Mouse (Mus musculus) embryo, embryonic 9.5 days (tissue): ENCODE data around the gene Erp29.
"Not testable (repeated sequence)": the region's sequence is repeated elsewhere in the genome, so short reads cannot be mapped to it uniquely, and the experiment has no call there.

Experiments used
- DNase-seq: peaks from one replicate; pipeline ENCODE4 v3.0.0-alpha.2; 2017; ENCODE audit errors: extremely low spot score

Gene Erp29

GRCm38 (mm10) chr5:121452026-121452869, at the start of gene Erp29:
TSS of gene Erp29 (minus strand) at chr5:121452506.
- DNase-seq = peak; percentile 99

GRCm38 (mm10) chr5:121501424-121501996, 49.2 kb upstream of the Erp29 start:
- not testable (repeated sequence) for DNase-seq

- no peak for DNase-seq
Observed at GRCm38 (mm10) chr5:121500719-121501118, 48.4 kb upstream of the Erp29 start.

- no peak for DNase-seq
Observed at GRCm38 (mm10) chr5:121493305-121493704, 41.0 kb upstream of the Erp29 start.

GRCm38 (mm10) chr5:121484801-121485200, 32.5 kb upstream of the Erp29 start:
- no peak for DNase-seq

- peak; percentile 57 for DNase-seq
Observed at GRCm38 (mm10) chr5:121477680-121478079, 25.4 kb upstream of the Erp29 start.

- no peak for DNase-seq
Observed at GRCm38 (mm10) chr5:121476040-121476439, 23.7 kb upstream of the Erp29 start.

- DNase-seq = no peak
Observed at GRCm38 (mm10) chr5:121474610-121475009, 22.3 kb upstream of the Erp29 start.

GRCm38 (mm10) chr5:121472411-121472810, 20.1 kb upstream of the Erp29 start:
- no peak for DNase-seq

- no peak for DNase-seq
Observed at GRCm38 (mm10) chr5:121469566-121469965, 17.3 kb upstream of the Erp29 start.

GRCm38 (mm10) chr5:121463601-121464250, 11.4 kb upstream of the Erp29 start:
- no peak for DNase-seq

- no peak for DNase-seq
Observed at GRCm38 (mm10) chr5:121462967-121463366, 10.7 kb upstream of the Erp29 start.

- DNase-seq = no peak
Observed at GRCm38 (mm10) chr5:121462171-121462502, 9.8 kb upstream of the Erp29 start.

- no peak for DNase-seq
Observed at GRCm38 (mm10) chr5:121461339-121462170, 9.2 kb upstream of the Erp29 start.

GRCm38 (mm10) chr5:121455510-121456265, 3.4 kb upstream of the Erp29 start:
- DNase-seq = no peak

- DNase-seq = no peak
Observed at GRCm38 (mm10) chr5:121454503-121454782, 2.1 kb upstream of the Erp29 start.

- DNase-seq = no peak
Observed at GRCm38 (mm10) chr5:121453743-121454502, 1.6 kb upstream of the Erp29 start.

GRCm38 (mm10) chr5:121452906-121453305, 600 bp upstream of the Erp29 start:
- DNase-seq = no peak

- DNase-seq = peak; percentile 54
Observed at GRCm38 (mm10) chr5:121451644-121452025, 671 bp downstream of the Erp29 start, which contains the start of gene Tmem116. TSS of gene Tmem116 (plus strand) at chr5:121451893.

- DNase-seq = no peak
Observed at GRCm38 (mm10) chr5:121451203-121451602, 1.1 kb downstream of the Erp29 start.

- no peak for DNase-seq
Observed at GRCm38 (mm10) chr5:121450476-121450875, 1.8 kb downstream of the Erp29 start.
